Mouse (Mus musculus): ENCODE results near the gene Mtpn.
A peak's percentile ranks its signal among the peaks of the same experiment; 100 is the strongest.

The Mtpn gene

DNA sequence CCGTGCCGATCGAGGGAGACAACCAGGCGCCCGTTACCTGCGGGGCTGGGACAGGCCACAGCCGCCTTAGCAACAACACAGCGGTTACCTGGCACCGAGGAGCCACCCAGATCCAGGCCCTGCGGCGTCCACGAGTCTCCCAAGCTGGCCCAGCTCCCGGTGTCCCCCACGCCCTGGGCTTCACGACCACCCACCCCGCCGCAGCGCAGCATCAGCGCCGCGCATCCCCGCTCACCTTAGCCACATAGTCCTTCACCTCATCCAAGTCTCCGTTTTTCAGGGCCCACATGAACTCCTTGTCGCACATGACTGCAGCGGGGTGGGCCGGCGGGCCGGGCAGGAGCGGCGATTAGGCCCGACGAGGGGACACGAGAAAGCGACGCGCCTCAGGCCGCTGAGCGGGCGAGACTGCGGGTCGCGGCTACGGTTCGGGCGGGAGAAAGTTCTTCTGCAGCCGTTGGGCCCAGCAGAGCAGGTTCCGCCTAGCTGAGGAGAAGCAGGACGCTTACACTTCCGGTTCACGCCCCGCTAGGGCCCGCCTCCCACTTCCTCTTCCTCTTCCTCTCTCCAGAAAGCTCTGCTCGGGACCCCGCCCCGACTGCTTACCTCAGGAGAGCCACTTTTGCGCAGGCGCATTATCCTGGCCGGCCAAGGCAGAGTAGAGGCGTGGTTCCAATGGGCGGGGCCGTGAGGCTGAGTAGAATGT lies at the start of gene Mtpn:
Mtpn (minus strand) TSS at position 585 of the 706 bp plus-strand sequence.
- DNase-seq (ENCODE audit: low read depth, low spot score): peak; percentile 96

DNA sequence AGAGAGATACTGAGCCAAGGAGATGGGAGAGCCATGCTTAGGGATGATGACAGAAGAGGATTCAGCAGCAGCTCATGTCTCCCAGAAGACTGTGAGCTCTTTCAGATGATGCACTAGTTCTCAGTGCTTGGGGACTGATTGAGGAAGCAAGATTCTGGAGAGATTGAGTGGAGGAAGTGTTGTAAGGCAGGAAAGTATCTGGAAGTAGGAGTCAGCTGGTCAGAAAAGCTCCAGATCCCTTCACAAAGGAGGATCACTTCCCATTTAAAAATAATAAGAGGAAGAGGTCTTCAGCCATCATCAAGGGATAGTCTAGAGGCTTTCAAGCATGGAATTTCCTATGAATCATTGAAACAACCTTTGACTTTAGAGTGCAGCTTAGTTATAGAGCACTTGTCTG lies 29.0 kb upstream of the Mtpn start:
- DNase-seq (ENCODE audit: low read depth, low spot score): no peak

DNA sequence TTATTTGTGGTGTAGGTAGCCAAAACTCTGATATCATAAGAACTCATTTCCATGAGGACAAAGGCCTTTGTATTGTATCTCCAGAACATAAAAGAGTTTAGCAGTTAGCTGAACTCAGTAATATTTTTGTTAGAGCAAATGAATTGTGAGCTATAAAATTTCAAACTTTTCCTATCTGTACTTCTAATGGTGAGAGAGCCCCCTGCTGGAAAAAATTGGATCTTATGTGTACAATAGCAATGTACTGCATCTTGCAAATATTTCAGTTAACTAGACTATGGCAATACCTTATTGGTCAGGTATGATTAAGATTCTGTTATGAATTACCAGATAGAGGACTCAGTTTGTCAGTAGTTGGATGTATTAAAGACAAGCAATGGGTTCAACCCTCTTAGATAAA lies 28.1 kb upstream of the Mtpn start:
- peak; percentile 10 for DNase-seq (ENCODE audit: low read depth, low spot score)

DNA sequence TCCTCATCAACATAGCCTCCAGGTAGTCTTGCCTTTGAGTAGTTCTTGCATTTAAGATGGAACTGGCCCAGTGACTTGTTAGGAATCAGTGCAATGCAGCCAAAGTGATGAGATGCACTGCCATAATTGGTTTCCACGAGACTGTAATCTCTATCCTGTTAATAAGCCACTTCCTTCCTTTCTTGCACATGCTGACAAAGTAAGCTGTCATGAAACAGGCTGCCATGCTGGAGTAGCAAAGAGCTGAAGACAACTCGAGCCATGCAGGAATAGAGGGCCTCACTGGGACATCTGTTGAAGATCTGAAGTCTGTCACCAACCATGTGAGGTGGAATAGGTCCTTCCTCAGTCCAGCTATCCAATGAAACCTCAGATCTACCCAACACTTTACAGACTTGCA lies 20.3 kb upstream of the Mtpn start:
- no peak for DNase-seq (ENCODE audit: low read depth, low spot score)

DNA sequence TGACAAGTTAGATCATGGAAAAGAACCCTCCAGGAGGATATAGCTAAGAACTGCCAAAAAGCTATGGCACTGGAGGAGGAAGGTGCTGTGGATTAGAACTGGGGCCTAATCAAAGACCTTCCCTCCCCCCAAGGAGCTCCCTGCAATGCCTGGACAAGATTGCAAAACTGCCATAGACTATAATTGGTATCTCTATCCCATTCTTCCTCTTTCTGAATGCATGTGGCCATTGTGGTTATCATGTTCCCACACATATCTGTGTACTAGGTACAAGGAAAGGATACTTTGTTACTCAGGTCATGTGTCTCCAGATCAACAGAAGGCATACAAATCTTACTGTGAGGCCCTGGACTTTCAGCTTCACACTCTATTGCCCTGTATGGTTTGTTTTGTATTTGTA lies 4.7 kb upstream of the Mtpn start:
- DNase-seq (ENCODE audit: low read depth, low spot score): no peak

DNA sequence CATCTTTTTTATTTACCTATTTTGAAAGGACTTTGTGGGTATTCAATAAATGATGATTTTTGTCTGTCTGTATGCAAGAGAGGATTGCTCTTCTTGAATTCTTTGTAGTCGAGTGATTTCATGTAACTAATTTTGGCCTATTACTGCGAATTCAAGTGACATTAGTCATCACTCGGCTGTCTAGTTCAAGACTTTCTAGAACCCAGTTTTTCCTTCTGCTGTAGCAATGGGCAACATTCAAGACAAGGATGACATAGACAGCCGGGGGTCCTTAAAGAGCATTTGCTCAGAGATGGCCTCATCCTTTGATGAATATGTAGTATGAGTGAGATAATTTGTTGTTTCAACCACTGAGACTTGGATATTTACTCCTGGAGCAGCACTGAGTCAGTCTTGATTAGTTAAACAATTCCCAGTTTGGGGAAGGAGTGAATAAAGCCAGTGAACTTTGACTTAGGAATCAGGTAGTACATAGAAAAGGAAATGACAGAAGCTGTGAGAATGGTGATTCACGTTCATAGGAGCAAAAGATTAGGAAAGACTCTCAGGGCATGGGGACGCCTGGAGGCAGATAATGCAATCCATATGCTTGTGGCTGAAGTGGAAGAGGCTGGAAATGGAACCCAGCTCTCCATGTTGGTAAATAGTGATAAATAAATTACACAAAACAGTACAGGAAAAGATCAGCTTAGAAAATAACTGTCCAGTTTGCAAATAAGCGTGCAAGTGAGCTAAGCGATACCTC lies 3.1 kb upstream of the Mtpn start:
- DNase-seq (ENCODE audit: low read depth, low spot score): no peak

DNA sequence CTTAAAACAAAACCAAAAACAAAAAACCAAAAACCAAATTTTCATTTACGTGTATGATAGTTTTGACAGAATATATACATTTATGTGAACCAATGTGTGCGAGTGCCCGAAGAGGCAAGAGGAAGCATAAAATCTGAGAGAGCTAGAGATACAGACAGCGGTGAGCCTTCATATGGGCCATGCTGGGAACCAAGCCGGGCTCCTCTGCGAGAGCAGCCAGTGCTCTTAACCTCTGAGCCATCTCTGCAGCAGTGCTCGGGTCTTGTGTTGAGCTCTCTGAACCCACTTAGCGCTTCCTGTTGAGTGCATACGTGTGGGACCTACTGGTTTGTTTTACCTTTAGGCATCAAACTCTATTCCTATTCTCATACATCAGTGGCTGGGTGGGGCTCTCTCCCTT lies 689 bp upstream of the Mtpn start:
- DNase-seq (ENCODE audit: low read depth, low spot score): no peak

DNA sequence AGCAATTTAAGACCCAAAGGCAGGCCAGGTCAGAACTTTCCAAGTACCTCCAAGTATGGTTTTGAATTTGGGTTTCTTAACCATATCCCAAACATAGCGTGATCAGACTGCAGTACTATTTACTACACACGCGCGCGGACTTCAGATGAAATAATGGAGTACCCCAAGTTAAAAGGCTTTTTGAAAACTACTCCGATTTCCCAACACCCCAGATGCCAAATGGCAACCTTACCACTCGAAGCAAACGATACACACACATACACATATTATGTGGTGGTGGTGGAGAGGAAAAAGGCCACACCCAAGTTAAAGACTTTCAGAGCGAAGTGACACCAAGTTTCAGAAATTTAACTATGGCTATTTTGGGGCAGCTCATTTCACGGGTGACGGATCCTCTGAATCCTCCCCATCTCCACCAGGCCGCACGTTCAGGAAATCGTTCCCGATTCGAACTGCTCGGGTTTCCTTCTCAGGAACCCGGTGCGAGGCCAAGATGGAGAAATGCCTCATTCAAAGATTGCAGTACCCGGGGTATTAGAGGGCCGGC lies 858 bp downstream of the Mtpn start:
- DNase-seq (ENCODE audit: low read depth, low spot score): no peak

DNA sequence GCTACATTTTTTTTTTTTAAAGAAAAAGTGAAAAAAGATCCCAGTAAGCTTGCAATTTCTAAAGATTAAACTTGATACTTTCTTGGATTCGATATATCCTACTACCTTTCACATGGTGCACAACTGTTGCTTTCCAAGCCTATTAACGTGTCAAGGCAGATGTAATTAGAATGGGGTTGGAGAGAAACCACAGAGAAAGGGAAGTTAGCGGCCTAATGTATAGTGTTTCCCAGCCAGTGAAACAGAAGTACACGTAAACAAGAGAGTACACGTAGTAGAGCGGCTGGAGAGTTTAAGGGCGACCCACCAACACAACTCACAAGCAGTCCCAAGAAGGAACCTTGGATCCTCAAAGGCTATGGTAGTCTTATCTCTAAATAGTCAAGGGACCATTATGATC lies 3.7 kb downstream of the Mtpn start:
- DNase-seq (ENCODE audit: low read depth, low spot score): no peak

DNA sequence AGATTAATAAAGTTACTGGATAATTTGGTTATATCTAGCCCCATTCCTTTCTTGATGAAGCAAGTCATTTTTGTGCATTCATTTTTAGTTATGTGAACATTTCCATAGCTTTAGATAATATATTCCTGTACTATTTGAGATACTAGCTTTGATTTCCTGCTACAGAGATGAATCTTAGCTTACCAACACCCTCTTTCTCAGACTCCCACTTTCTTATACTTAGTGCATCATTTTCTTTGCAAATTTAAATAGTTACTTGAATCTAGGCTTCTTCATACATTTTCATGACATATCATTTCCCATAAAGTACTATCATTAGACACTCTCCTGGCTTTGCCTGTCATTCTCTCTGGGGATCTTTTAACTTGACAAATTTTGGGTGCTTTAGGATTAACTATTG lies 26.3 kb downstream of the Mtpn start:
- DNase-seq (ENCODE audit: low read depth, low spot score): no peak

DNA sequence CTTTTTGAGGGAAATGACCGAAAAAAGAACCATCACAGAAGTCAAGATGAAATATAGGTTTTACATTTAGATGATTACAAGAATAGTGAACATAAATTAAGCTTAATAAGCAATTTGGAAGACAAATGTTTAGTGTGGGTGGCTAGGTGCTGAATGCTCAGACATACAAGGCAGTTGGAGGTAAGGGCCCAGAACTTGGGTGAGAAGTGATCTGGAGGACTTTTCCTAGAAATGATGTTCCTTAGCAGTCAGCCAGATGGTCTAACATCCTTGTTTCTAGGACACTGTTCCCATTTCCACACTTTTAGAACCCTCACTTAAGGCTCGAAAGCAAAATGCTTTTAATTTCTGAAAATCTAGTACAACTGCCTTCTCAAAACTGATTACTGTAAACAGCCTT lies 34.9 kb downstream of the Mtpn start:
- no peak for DNase-seq (ENCODE audit: low read depth, low spot score)

DNA sequence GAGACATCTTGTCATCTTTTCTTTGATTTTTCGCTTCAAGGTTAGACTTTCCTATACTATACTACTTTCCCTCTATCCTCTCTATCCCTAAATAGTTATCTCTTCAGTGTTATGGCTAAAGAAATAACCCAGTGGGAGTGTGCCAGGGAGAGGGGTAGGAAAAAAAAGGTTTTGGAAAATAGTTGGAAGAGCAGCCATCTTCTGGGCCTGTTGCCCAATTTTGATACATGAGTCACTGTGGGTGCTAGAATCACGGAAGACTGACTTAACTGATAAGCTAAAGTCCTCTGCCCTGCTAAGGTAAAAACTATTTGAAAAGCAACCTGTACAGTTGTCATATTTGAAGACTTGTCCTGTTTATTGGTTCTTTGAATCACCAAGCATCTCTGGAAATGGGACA lies 36.8 kb downstream of the Mtpn start:
- DNase-seq (ENCODE audit: low read depth, low spot score): no peak

DNA sequence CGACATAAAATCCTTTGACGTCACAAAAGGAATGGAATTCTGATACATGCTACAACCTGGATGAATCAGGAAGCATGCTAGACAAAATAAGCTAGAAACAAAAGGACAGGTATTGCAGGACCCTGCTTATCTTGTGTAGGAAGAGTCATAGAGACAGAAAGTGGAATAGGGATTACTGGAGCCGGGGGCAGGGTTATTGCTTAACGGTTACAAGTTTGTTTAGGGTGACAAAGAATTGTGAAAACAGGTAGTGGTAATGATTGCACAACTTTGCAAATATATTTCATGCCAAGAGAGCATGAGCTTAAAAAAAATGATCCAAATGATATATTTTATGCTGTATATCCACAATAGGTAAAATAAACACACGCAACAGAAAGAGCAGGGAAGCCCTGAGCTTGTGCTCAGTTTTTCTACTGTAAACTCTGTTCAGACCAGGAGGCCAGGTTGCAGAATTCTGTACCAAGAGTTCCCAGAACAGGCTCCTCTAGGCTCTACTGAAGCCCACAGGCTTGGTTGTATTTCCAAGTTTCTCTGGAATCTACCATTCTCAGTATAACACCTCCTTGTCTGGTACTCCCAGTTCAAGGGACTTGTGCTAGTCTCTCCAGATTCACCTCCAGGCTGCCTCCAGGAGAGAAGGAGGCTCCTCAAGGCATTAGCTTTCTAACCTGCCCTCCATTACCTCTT lies 39.6 kb downstream of the Mtpn start:
- DNase-seq (ENCODE audit: low read depth, low spot score): no peak

DNA sequence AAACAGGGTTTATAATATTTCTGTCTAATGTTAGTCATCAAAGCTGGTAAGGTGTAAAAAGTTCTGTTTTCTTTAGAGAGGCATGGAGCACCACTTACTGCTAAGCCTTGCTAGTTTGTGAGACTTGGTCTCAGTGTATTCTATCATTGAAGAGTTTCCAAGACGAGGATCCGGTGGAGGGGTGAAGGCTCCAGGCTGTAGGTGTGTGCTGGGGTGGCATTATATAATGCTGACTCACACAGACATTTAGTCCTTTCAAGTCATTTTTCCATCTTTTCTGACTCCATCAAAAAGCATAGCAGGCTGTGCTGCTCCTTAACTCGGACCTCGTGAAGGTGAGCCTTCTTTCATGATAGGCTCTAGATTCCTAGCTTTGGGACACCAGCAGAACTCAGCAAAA lies 42.3 kb downstream of the Mtpn start:
- no peak for DNase-seq (ENCODE audit: low read depth, low spot score)

DNA sequence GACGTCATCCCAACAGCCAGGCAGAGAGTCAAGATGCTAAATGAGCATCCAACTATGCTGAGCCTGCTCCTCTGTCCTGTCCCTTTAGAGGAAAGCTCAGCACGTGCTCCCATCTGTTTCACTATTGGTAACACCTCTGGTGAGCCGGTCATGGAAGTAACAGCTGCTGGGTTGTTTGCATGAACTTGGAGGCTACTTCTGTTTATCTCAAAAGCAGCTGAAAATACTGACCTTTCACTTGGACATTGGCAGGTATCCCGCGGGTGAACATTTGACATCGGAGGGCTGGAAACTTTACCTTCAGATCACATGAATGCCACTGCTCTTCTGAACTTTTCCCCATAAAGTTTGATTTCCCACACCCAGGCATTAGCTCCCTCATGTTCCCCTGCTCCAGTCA lies 45.8 kb downstream of the Mtpn start:
- no peak for DNase-seq (ENCODE audit: low read depth, low spot score)

DNA sequence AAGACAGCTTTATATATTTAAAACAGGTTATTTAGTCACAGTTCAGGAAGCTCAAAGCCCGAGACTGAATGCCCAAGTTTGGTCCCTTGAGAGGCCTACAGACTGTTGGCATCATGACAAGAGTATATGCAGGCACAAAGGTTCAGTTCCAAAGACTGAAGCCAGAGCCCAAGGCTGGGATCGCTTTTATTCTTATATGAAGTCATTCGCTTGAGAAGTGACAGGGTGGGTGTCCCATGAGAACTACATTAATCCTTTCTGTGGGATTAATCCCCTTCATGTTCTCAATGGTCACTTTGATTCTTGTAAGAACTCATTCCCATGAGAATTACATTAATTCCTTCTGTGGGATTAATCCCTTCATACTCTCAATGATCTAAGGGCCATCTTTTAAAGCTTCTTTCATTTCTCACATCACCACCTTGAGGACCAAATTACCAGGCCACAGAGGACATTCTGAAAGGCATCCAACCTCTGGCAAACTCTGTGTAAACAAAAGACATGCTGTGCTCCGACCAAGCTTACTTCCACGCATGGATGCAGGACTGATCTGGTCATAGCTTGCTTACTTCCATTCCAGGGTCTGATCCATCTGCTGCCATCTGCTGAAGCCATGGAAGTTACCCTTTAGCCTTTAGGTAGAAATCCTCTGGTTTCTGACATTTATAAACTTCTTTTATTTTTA lies 59.9 kb downstream of the Mtpn start:
- no peak for DNase-seq (ENCODE audit: low read depth, low spot score)

DNA sequence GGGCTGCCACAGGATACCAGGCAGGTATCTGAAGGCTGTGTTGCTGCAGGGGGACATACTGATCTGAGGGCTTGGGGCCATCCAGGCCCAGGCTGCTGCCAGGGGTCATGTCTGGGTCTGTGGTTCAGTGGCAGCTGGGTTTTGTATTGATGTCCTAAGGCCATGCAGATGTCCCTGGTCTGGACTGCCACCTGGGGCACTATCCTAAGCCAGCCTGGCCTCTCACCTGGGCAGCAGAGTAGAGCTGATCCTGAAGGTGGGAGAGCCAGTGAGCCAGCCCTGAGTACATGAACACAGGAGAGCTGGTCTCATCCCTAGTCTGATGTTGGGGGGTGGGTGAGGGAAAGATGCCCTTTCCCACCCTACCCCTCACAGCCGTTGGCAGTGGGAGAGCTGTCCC lies 62.9 kb downstream of the Mtpn start:
- no peak for DNase-seq (ENCODE audit: low read depth, low spot score)

DNA sequence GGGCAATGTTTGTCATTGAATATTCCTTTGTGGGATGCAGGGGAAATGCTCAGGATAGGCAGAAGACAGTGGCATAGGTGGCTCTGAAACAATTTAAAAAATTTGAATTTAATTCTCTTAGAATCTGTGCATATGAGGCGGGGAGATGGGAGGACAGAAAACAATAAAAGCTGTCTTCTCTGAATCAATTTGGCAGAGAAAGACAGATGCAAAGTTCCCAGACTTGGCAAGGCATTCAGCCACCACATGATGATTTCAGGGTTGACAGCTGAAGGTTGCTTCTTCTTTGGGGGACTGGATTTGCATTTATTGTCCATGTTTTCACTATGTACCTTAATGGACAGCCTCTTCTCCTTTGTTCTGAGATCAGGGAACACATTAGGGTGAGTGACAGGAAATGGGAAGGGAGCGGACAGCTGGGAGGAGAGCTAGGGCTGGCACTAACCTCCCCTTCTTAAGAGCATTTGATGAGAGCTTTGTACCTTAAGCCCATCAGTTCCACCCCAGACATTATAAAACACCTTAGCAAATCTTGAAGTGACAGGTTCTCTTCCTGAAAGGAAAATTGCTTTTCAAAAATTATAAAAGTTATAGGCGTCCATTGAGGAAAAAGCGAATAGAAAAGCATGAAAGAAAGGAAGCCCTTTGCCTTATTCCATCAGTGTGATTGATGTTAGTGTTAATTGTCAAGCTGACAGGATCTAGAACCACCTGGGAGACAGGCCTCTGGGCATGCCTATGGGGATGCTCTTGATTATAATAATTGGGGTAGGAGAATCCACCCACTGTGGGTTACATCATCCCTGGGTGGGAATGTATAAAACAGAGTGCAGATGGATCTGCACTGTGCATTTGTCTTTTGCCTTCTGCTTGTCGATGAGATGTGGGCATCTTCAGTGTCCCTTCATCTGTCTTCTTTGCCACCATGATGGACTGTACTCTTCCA lies 76.0 kb downstream of the Mtpn start:
- DNase-seq (ENCODE audit: low read depth, low spot score): no peak

DNA sequence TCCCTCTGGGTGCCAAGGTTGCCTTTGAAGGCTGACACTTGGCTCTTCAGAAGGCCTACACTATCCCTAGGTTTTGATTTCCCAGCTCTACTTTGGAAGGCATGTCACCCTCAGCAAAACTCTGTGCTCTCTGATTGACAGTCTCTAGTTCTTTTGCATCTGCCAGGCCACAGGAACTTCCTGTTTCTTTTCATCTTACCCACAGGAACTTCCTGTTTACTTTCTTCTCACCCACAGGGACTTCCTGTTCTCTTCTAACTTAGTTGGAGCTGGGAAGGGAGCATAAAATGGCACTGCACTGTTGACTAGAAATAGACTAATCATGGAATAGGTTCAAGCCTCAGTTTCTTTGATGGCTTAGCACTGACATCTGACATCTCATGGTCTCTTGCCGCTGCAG lies 77.2 kb downstream of the Mtpn start:
- no peak for DNase-seq (ENCODE audit: low read depth, low spot score)

Measured in skeletal muscle tissue, adult 2 months (tissue).